Mouse (Mus musculus) cerebellum, postnatal 4 days (tissue): ENCODE data around the gene Eif1ad.
A peak's percentile ranks its signal among the peaks of the same experiment; 100 is the strongest.
"Not testable (repeated sequence)": the region's sequence is repeated elsewhere in the genome, so short reads cannot be mapped to it uniquely, and the experiment has no call there.

Experiments
- DNase-seq, 2 experiments: peaks; one replicate each; pipeline ENCODE4 v3.0.0; 2022; ENCODE audit warnings: low spot score in 2 of 2, mixed read lengths in 1 of 2

The Eif1ad gene

DNA sequence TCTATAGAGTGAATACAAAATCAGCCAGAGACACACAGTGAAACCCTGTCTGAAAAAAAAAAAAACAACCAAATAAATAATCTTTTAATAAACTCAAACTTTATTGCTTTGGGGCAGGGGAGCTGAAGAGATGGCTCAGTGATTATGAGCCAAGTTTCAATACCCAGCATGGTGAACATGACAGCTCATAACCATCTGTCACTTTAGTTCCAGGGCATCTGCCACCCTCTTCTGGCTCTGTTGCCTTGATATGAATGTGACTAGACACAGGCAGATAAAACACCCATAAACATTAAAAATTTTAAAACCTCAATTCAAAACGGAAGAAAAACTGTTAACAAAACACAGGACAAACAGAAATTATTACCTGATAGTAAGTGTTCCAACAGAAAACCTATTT lies 10.9 kb downstream of the Eif1ad start:
- DNase-seq: no peak

- no peak for DNase-seq
These were observed 16.8 kb downstream of the Eif1ad start for GRCm38 (mm10) chr19:5383326-5383725.

DNA sequence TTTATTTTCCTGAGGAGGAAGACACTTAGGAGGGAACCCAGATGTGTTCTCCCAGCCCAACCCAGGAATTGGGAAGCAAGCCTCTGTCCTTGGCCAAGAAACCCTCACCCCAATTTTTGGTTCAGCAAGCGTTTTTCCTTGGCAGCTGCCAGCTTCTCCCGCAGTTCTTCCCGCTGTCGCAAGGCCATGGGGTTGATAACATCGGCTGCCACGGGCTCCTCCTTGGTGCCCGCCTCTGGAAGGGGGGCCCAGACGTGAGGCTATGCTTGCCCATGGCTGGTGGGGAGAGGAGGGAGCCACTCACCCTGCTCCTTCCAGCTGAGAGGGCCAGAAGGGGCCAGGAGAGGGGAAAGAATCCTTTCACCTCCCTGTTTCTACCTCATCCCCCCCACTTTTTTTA lies 18.2 kb downstream of the Eif1ad start:
- no peak for DNase-seq

- no peak for DNase-seq
These were observed 21.5 kb downstream of the Eif1ad start for GRCm38 (mm10) chr19:5388011-5388441.

GRCm38 (mm10) chr19:5388588-5389242 lies 22.2 kb downstream of the Eif1ad start, which contains the start of gene Sart1:
Sart1 (minus strand) TSS chr19:5388703.
- peak; percentile 85 to 90 for DNase-seq

DNA sequence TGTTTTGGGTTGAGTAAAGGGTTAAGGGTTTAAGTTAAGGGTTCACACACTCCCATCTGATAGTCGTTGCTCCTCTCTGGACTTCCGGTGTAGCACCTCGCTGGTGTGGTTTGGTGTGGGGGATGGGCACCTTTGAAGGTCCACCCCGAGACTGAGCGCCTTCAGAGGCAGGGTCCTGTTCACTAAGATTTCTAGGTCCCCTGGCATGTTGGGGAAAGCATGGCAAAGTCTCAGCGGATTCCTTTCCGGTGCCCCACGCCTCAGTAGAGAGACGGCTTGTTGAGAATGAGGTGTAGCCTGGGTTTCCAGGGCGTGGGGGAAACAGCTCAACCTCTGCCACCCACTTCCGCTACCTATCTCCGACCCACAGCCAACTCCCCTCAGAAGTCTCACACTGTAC lies 23.1 kb downstream of the Eif1ad start:
- DNase-seq: no peak

DNA sequence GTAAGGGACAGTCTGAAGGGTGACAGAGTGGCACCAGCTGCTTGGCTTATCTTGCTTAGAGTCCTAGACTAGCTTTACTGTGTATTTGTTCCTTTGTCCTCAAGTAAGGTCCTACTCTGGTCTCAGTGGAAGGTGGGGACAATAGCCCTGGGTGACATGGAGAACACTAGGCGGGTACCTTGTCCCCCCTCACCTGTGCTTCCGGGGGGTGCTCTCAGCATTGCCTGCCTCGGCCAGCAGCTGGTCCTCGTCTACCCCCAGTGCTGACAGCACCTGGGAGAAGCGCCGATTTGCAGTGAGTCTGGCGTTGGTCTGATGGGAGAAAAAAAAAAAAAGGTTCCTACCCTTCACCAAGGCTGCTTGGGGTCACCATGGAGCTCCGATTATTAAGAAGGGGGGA lies 23.9 kb downstream of the Eif1ad start:
- no peak for DNase-seq

- DNase-seq: peak in 1 of 2 experiments; percentile 73
These were observed 26.4 kb downstream of the Eif1ad start for GRCm38 (mm10) chr19:5392892-5393291.

DNA sequence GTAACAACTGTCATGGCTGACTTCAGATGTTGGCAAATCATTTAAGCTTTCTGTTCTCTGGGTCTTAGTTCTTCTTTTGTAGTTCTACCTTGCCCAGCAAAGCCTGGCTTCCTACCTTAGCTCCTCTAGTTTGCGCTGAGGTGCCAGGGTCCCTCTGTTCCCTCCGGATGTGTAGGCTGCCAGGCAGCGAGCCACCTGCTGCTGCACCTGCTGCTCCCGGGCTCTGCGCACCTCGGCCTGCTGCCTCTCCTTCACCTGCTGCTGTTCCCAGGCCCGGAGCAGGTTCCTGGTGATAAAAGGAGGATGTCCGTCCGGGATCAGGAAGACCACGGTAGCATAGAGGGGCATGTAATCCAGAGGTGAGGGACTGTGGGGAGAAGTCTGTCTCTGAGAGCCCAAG lies 27.6 kb downstream of the Eif1ad start:
- no peak for DNase-seq

DNA sequence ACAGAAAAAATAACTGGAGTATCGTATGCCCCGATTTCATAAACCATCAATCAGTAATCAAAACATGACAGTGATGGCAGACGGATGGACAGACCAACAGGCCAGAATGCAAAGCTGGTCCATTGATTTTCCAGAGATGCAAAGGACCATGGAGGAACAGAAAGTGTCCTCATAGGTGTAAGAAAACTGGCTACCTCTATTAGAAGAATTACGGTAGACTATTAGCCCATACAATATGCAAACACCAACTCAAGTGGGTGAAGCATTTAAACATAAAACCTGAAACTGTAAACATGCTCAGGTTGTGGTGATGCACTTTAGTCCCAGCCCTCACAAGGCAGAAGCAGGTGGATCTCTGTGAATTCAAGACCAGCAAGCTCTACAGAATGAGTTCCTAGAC lies 28.8 kb downstream of the Eif1ad start:
- DNase-seq: no peak

GRCm38 (mm10) chr19:5401073-5401472 lies 34.5 kb downstream of the Eif1ad start:
- DNase-seq: not testable (repeated sequence)

- DNase-seq: no peak
These were observed 35.8 kb downstream of the Eif1ad start, which contains the start of gene Tsga10ip for GRCm38 (mm10) chr19:5402293-5402692. Tsga10ip (minus strand) TSS chr19:5402526.

- DNase-seq: no peak
These were observed 39.4 kb downstream of the Eif1ad start for GRCm38 (mm10) chr19:5405924-5406323.

DNA sequence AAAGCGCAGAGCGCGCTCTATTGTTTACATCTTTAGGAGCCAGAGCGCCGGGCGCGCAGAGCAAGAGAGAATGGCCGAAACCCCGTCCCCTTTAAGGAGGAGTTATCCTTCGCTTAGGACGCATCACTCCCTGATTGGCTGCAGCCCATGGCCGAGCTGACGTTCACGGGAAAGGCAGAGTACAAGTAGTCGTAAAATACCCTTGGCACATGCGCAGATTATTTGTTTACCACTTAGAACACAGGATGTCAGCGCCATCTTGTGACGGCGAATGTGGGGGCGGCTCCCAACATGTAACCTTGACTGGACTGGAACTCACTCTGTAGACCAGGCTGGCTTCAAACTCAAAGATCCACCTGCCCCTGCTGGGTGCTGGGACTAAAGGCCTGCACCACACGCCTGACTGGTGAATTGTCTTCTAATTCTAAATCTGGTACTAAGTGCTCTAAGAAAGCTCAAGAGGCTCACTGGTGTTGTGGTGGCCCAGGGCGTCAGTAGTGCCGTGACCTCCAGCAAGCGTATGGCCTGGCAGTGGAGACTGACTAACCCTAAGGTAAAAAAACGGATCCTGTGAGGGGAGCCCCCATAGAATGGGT lies 40.1 kb downstream of the Eif1ad start:
- DNase-seq: peak in 1 of 2 experiments; percentile 18

- peak in 1 of 2 experiments; percentile 48 for DNase-seq
These were observed 40.6 kb downstream of the Eif1ad start for GRCm38 (mm10) chr19:5407133-5407532.

DNA sequence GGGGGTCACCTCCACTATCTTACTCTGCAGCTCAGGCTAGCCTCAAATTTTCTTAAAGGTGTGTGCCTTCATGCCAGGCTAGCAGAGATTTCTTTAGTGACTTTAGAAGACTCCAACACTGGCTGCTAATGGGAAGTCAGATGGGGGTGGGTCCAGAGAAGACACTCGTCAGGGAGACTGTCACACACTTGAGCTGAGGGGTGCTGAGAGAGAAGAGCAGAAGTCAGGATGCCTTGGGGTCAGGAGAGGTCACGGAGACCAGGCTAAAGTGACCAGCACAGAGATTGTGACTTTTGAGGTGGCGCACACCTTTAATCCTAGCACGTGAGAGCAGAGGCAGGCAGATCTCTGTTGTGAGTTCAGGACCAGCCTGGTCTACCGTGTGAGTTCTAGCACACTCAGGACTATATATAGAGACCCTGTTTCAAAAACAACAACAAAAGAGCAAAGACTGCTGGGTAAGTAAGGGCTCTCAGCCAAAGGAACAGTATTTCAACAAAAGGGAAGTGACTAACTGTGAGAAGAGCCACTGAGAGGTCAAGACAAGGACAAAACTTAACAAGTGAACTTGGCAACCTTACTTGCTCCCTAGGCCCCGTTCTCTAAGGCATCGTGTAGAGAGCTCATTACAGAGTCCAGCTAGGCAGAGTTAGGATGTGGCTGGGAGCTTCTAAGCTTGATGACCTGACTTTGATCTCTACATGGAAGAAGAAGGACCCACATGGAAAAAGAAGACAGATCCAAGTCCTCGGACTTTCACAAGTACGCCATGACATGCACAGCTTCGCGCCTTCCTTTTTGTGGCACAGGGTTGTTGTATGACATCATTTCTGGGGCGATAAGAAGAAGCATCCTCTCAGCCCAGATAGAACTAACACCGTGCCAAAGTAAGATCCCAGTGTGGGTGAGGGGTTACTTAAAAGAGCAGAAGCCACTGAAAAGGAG lies 41.8 kb downstream of the Eif1ad start:
- DNase-seq: no peak

DNA sequence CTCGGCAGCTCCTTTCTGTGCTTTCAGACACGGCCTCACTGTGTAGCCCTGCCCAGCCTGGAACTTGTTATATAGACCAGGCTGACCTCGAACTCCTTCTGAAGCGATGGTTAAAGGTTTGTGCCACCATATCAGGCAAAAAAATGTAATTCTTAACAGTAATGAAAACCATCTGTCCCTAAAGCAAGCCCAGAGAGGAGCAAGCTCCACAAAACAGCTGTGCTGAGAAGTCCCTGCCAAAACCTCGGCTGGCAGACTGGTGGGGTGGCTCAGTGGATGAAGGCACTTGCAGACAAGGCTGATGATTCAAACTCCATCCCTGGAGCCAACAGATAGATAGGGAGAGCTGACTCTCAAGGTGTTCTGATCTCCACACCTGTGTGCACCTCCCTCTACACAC lies 42.5 kb downstream of the Eif1ad start:
- no peak for DNase-seq

DNA sequence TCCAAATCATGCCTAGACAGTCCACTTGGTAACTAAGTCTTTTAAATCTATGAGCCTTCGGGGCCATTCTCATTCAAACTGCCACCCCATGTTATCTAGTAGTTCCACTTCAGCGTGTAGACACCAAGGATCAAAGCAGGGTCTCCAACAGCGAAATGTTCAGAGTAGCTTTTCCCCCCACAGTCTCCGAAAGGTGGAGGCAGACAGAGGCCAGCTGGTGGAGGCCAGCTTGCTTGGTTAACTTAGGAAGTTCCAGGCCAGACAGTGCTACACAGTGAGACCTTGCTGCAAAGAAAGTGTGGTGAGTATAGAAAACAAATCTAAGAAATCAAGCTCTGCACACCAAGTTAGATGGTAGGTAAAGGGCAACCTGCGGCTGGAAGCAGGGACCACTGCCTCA lies 44.1 kb downstream of the Eif1ad start:
- no peak for DNase-seq

GRCm38 (mm10) chr19:5411961-5412360 lies 45.4 kb downstream of the Eif1ad start:
- no peak for DNase-seq

GRCm38 (mm10) chr19:5413840-5414239 lies 47.3 kb downstream of the Eif1ad start:
- no peak for DNase-seq

- no peak for DNase-seq
These were observed 48.0 kb downstream of the Eif1ad start for GRCm38 (mm10) chr19:5414534-5414957.

DNA sequence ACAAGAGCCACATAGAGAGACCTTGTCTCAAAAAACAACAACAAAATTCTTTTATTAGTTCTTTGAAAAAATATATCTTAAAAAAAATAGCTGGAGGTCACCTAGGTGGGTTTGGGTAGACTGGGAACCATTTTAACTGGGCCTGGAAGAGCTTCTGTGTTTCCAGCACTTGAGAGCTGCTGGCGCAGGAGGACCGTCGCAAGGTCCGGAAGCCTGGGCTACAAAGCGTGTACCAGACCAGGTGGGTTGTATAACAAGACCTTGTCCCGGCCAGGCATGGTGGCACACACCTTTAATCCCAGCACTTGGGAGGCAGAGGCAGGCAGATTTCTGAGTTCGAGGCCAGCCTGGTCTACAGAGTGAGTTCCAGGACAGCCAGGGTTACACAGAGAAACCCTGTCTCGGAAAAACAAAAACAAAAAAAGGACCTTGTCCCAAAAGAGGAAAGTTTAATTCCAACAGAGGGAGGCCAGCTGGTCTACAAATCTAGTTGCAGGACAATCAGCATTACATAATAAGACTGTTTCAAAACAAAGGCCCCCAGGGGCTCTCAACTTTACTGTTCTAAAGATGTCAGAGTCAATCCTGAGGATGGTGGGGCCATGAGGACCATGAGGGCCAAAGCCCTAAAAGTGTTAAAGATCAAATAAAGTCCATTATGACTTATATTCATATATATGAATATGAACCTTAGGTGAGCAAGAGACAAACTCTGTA lies 52.4 kb downstream of the Eif1ad start:
- no peak for DNase-seq
